Mouse (Mus musculus) right cerebral cortex, adult 2 months (tissue): ENCODE data around the gene Tapbpl.
A peak's percentile ranks its signal among the peaks of the same experiment; 100 is the strongest.
"Not testable (repeated sequence)": the region's sequence is repeated elsewhere in the genome, so short reads cannot be mapped to it uniquely, and the experiment has no call there.

ENCODE experiments used
- DNase-seq, 2 experiments: peaks; one replicate each; pipeline ENCODE4 v3.0.0; 2021 to 2022; ENCODE audit warnings: low spot score in 2 of 2

The Tapbpl gene

GRCm38 (mm10) chr6:125231117-125232044 is at the start of gene Tapbpl:
TSS of gene Tapbpl (minus strand) at chr6:125231860.
- peak; percentile 41 to 43 for DNase-seq

- DNase-seq: no peak
Observed at GRCm38 (mm10) chr6:125279729-125280128, 48.1 kb upstream of the Tapbpl start.

- peak in 1 of 2 experiments; percentile 29 for DNase-seq
Observed at GRCm38 (mm10) chr6:125274841-125275563, 43.3 kb upstream of the Tapbpl start.

GRCm38 (mm10) chr6:125272228-125272785 is 40.6 kb upstream of the Tapbpl start:
- no peak for DNase-seq

GRCm38 (mm10) chr6:125271455-125272227 is 40.0 kb upstream of the Tapbpl start:
- DNase-seq: peak; percentile 96 to 97

GRCm38 (mm10) chr6:125268799-125269198 is 37.1 kb upstream of the Tapbpl start:
- no peak for DNase-seq

- no peak for DNase-seq
Observed at GRCm38 (mm10) chr6:125267469-125267868, 35.8 kb upstream of the Tapbpl start.

GRCm38 (mm10) chr6:125266600-125266999 is 34.9 kb upstream of the Tapbpl start:
- not testable (repeated sequence) for DNase-seq

- no peak for DNase-seq
Observed at GRCm38 (mm10) chr6:125266091-125266490, 34.4 kb upstream of the Tapbpl start.

GRCm38 (mm10) chr6:125265239-125265638 is 33.6 kb upstream of the Tapbpl start:
- DNase-seq: peak; percentile 51 to 64

GRCm38 (mm10) chr6:125264219-125264618 is 32.6 kb upstream of the Tapbpl start:
- DNase-seq: no peak

GRCm38 (mm10) chr6:125260006-125260555 is 28.4 kb upstream of the Tapbpl start:
- DNase-seq: no peak

GRCm38 (mm10) chr6:125256222-125256966 is 24.7 kb upstream of the Tapbpl start:
- no peak for DNase-seq

GRCm38 (mm10) chr6:125255516-125256044 is 23.9 kb upstream of the Tapbpl start:
- DNase-seq: no peak

- no peak for DNase-seq
Observed at GRCm38 (mm10) chr6:125253863-125254715, 22.4 kb upstream of the Tapbpl start.

GRCm38 (mm10) chr6:125252711-125253110 is 21.1 kb upstream of the Tapbpl start:
- no peak for DNase-seq

- DNase-seq: no peak
Observed at GRCm38 (mm10) chr6:125252285-125252684, 20.6 kb upstream of the Tapbpl start.

GRCm38 (mm10) chr6:125244551-125244950 is 12.9 kb upstream of the Tapbpl start:
- DNase-seq: no peak

- DNase-seq: no peak
Observed at GRCm38 (mm10) chr6:125241566-125241965, 9.9 kb upstream of the Tapbpl start.
